Mouse (Mus musculus) heart, adult 2 months (tissue): ENCODE measurements at regions not wholly inside any gene's neighbourhood (a gene's known extent, or its start where the extent isn't known, plus 50 kb on each side); places are given as distances from the start of the nearest gene placed in this dataset.

ENCODE experiments used
- CTCF ChIP-seq: fragments of 200-600 bp; IDR thresholded peaks from 2 replicates; pipeline ENCODE4 v1.8.1; 2022; ENCODE audit warnings: antibody characterized with exemption, mild to moderate bottlenecking, moderate library complexity
- POLR2A ChIP-seq: fragments of 200-500 bp; IDR thresholded peaks from 2 replicates; pipeline ENCODE4 v1.6.1; 2011; ENCODE audit warnings: mild to moderate bottlenecking, low read depth, low read length, control low read depth; ENCODE audit not compliant: insufficient read depth

GRCm38 (mm10) chr7:40052255-40052654, 534.7 kb downstream of the Zfp619 start:
- TF ChIP-seq POLR2A (no peak), CTCF (no peak)
